Mouse (Mus musculus) thymus, postnatal 25 days (tissue): ENCODE measurements at regions not wholly inside any gene's neighbourhood (a gene's known extent, or its start where the extent isn't known, plus 50 kb on each side); places are given as distances from the start of the nearest gene placed in this dataset.
A peak's percentile ranks its signal among the peaks of the same experiment; 100 is the strongest.

Experiments used
- DNase-seq: peaks from one replicate; pipeline ENCODE4 v3.0.0; 2022

- DNase-seq, result peak; percentile 38
Measured at GRCm38 (mm10) chr13:73160289-73160688, 100.0 kb upstream of the Irx4 start.

GRCm38 (mm10) chr13:73170301-73170700 lies 90.0 kb upstream of the Irx4 start:
- no peak for DNase-seq

GRCm38 (mm10) chr13:73207931-73208448 lies 52.3 kb upstream of the Irx4 start:
- no peak for DNase-seq
